Mouse (Mus musculus): ENCODE data around the gene Ano6.

- TF ChIP-seq CTCF (IDR thresholded peaks at IDR 0.05; ENCODE audit: insufficient read depth, low read length) (no peak), POLR2A (IDR thresholded peaks at IDR 0.05; ENCODE audit: borderline replicate concordance, extremely low read depth, low read depth, low read length) (no peak)
Observed at GRCm38 (mm10) chr15:95855953-95856352, 65.3 kb downstream of the Ano6 start.
